Mouse (Mus musculus): ENCODE results near the gene Zfr. TPM values are rescaled to one million over a fixed set of nuclear protein-coding genes. Genes with fewer than 3 reads are reported as not detected.
"Not testable (repeated sequence)": the region's sequence is repeated elsewhere in the genome, so short reads cannot be mapped to it uniquely, and the experiment has no call there.

Gene Zfr
- total and polyA plus RNA-seq, 2 experiments from 2014 or later = 212 to 300 TPM

GRCm38 (mm10) chr15:12212266-12212665 is 94.6 kb downstream of the Zfr start:
- TF ChIP-seq CTCF (IDR thresholded peaks at IDR 0.05) = no peak
- WGBS = 88% methylated on average over 1 of the region's 1 CpGs
- no peak for ATAC-seq (ENCODE audit: low FRiP score)
- no peaks in the 10 kb centered on the region for H3K36me3 ChIP-seq (ENCODE audit: insufficient read depth, low read length)
- no peak overlapping the region for H3K9ac ChIP-seq (replicated peaks; ENCODE audit: low read length, poor library complexity, severe bottlenecking)
- no peak overlapping the region for H3K27ac ChIP-seq (ENCODE audit: low read depth, low read length)
- H3K4me2 ChIP-seq (ENCODE audit: low read depth, low read length, poor library complexity, severe bottlenecking) = no peak overlapping the region
- no peak overlapping the region for H3K4me3 ChIP-seq (ENCODE audit: low read depth, low read length)
- H3K27me3 ChIP-seq (ENCODE audit: insufficient read depth, low read length) = no peaks in the 10 kb centered on the region
- DNase-seq (ENCODE audit: low spot score) = no peak
- H3K9me3 ChIP-seq (ENCODE audit: low read length) = no peaks in the 10 kb centered on the region
- no peaks in the 10 kb centered on the region for H3K4me1 ChIP-seq (ENCODE audit: insufficient read depth, low read length)

- ATAC-seq (ENCODE audit: low FRiP score) = no peak
- Histone ChIP-seq H3K36me3 (ENCODE audit: insufficient read depth, low read length) (no peaks in the 10 kb centered on the region), H3K4me2 (ENCODE audit: low read depth, low read length, poor library complexity, severe bottlenecking) (no peak overlapping the region), H3K9me3 (ENCODE audit: low read length) (no peaks in the 10 kb centered on the region), H3K9ac (replicated peaks; ENCODE audit: low read length, poor library complexity, severe bottlenecking) (no peak overlapping the region), H3K4me3 (ENCODE audit: low read depth, low read length) (no peak overlapping the region), H3K27me3 (ENCODE audit: insufficient read depth, low read length) (no peaks in the 10 kb centered on the region), H3K27ac (ENCODE audit: low read depth, low read length) (no peak overlapping the region), H3K4me1 (ENCODE audit: insufficient read depth, low read length) (no peaks in the 10 kb centered on the region)
- DNase-seq (ENCODE audit: low spot score) = no peak
- WGBS = 72% methylated on average over 14 of the region's 14 CpGs
- no peak for TF ChIP-seq CTCF (IDR thresholded peaks at IDR 0.05)
These were observed 97.1 kb downstream of the Zfr start for GRCm38 (mm10) chr15:12214531-12215414.

- no peak for TF ChIP-seq CTCF (IDR thresholded peaks at IDR 0.05)
- H3K4me2 ChIP-seq (ENCODE audit: low read depth, low read length, poor library complexity, severe bottlenecking) = no peak overlapping the region
- H3K9ac ChIP-seq (replicated peaks; ENCODE audit: low read length, poor library complexity, severe bottlenecking) = no peak overlapping the region
- ATAC-seq (ENCODE audit: low FRiP score) (no peak), DNase-seq (ENCODE audit: low spot score) (no peak)
- no peaks in the 10 kb centered on the region for H3K4me1 ChIP-seq (ENCODE audit: insufficient read depth, low read length)
- H3K9me3 ChIP-seq (ENCODE audit: low read length) = no peaks in the 10 kb centered on the region
- H3K27ac ChIP-seq (ENCODE audit: low read depth, low read length) = no peak overlapping the region
- no peaks in the 10 kb centered on the region for H3K27me3 ChIP-seq (ENCODE audit: insufficient read depth, low read length)
- 92% methylated on average over 5 of the region's 5 CpGs for WGBS
- no peak overlapping the region for H3K4me3 ChIP-seq (ENCODE audit: low read depth, low read length)
- no peaks in the 10 kb centered on the region for H3K36me3 ChIP-seq (ENCODE audit: insufficient read depth, low read length)
These were observed 97.7 kb downstream of the Zfr start for GRCm38 (mm10) chr15:12215415-12215718.

- H3K27me3 ChIP-seq (ENCODE audit: insufficient read depth, low read length) = no peaks in the 10 kb centered on the region
- TF ChIP-seq CTCF (IDR thresholded peaks at IDR 0.05) = no peak
- ATAC-seq (ENCODE audit: low FRiP score) (no peak), DNase-seq (ENCODE audit: low spot score) (no peak)
- H3K4me3 ChIP-seq (ENCODE audit: low read depth, low read length) = no peak overlapping the region
- H3K9me3 ChIP-seq (ENCODE audit: low read length) = no peaks in the 10 kb centered on the region
- WGBS = 96% methylated on average over 8 of the region's 8 CpGs
- H3K4me2 ChIP-seq (ENCODE audit: low read depth, low read length, poor library complexity, severe bottlenecking) = no peak overlapping the region
- H3K36me3 ChIP-seq (ENCODE audit: insufficient read depth, low read length) = no peaks in the 10 kb centered on the region
- no peak overlapping the region for H3K9ac ChIP-seq (replicated peaks; ENCODE audit: low read length, poor library complexity, severe bottlenecking)
- H3K27ac ChIP-seq (ENCODE audit: low read depth, low read length) = no peak overlapping the region
- no peaks in the 10 kb centered on the region for H3K4me1 ChIP-seq (ENCODE audit: insufficient read depth, low read length)
These were observed 98.5 kb downstream of the Zfr start for GRCm38 (mm10) chr15:12216119-12216518.

GRCm38 (mm10) chr15:12216798-12217197 is 99.2 kb downstream of the Zfr start:
- no peak overlapping the region for H3K9ac ChIP-seq (replicated peaks; ENCODE audit: low read length, poor library complexity, severe bottlenecking)
- no peak overlapping the region for H3K27ac ChIP-seq (ENCODE audit: low read depth, low read length)
- H3K9me3 ChIP-seq (ENCODE audit: low read length) = no peaks in the 10 kb centered on the region
- H3K4me1 ChIP-seq (ENCODE audit: insufficient read depth, low read length) = no peaks in the 10 kb centered on the region
- TF ChIP-seq CTCF (IDR thresholded peaks at IDR 0.05) = no peak
- H3K27me3 ChIP-seq (ENCODE audit: insufficient read depth, low read length) = no peaks in the 10 kb centered on the region
- ATAC-seq (ENCODE audit: low FRiP score) (no peak), DNase-seq (ENCODE audit: low spot score) (no peak)
- H3K36me3 ChIP-seq (ENCODE audit: insufficient read depth, low read length) = no peaks in the 10 kb centered on the region
- no peak overlapping the region for H3K4me3 ChIP-seq (ENCODE audit: low read depth, low read length)
- 84% methylated on average over 13 of the region's 13 CpGs for WGBS
- H3K4me2 ChIP-seq (ENCODE audit: low read depth, low read length, poor library complexity, severe bottlenecking) = no peak overlapping the region

- not testable (repeated sequence) for H3K4me1 ChIP-seq (ENCODE audit: insufficient read depth, low read length); H3K36me3 ChIP-seq (ENCODE audit: insufficient read depth, low read length); H3K9me3 ChIP-seq (ENCODE audit: low read length); H3K27ac ChIP-seq (ENCODE audit: low read depth, low read length); H3K27me3 ChIP-seq (ENCODE audit: insufficient read depth, low read length); H3K4me2 ChIP-seq (ENCODE audit: low read depth, low read length, poor library complexity, severe bottlenecking); ATAC-seq (ENCODE audit: low FRiP score); H3K9ac ChIP-seq (replicated peaks; ENCODE audit: low read length, poor library complexity, severe bottlenecking); DNase-seq (ENCODE audit: low spot score); H3K4me3 ChIP-seq (ENCODE audit: low read depth, low read length)
- 91% methylated on average over 3 of the region's 3 CpGs for WGBS
These were observed 99.7 kb downstream of the Zfr start for GRCm38 (mm10) chr15:12217332-12217731.

All from midbrain, postnatal 0 days (tissue).